Mouse (Mus musculus) liver, postnatal 0 days (tissue): ENCODE measurements around the gene Pex16. TPM values are rescaled to one million over a fixed set of nuclear protein-coding genes. Genes with fewer than 3 reads are reported as not detected.
A peak's percentile ranks its signal among the peaks of the same experiment; 100 is the strongest.
"Not testable (repeated sequence)": the region's sequence is repeated elsewhere in the genome, so short reads cannot be mapped to it uniquely, and the experiment has no call there.

Experiments used
- ATAC-seq: fragments of 200-750 bp; cut with Nextera tagmentation; 2 replicates; pipeline ENCODE4 v1.8.0; 2017; ENCODE audit warnings: mild to moderate bottlenecking, moderate library complexity
- DNase-seq: peaks from one replicate; pipeline ENCODE4 v3.0.0-alpha.2; 2016
- H3K27ac ChIP-seq: fragments of 300-500 bp; sonication (generic); 2 replicates; pipeline ENCODE4 v1.5.1; 2014; ENCODE audit warnings: antibody characterized with exemption, moderate library complexity, mild to moderate bottlenecking, low read depth
- H3K27me3 ChIP-seq: fragments of 300-500 bp; sonication (generic); 2 replicates; pipeline ENCODE4 v1.6.1; 2014; ENCODE audit warnings: low read length, control low read depth, mixed read lengths; ENCODE audit not compliant: insufficient read depth
- H3K36me3 ChIP-seq: fragments of 300-500 bp; sonication (generic); replicated peaks from 2 replicates; pipeline ENCODE4 v1.6.1; 2014; ENCODE audit warnings: mild to moderate bottlenecking, control low read depth, low read length, moderate library complexity, mixed read lengths; ENCODE audit not compliant: insufficient read depth
- H3K4me1 ChIP-seq: fragments of 300-500 bp; sonication (generic); 2 replicates; pipeline ENCODE4 v1.6.1; 2014; ENCODE audit warnings: antibody characterized with exemption, mild to moderate bottlenecking, control low read depth; ENCODE audit not compliant: insufficient read depth
- H3K4me2 ChIP-seq: fragments of 300-500 bp; sonication (generic); 2 replicates; pipeline ENCODE4 v1.6.1; 2014; ENCODE audit warnings: low read depth, mild to moderate bottlenecking, low read length, moderate library complexity, mixed read lengths
- H3K4me3 ChIP-seq: fragments of 300-500 bp; sonication (generic); 2 replicates; pipeline ENCODE4 v1.5.1; 2014; ENCODE audit warnings: low read depth, low read length
- H3K9ac ChIP-seq: fragments of 300-500 bp; sonication (generic); replicated peaks from 2 replicates; pipeline ENCODE4 v1.6.1; 2014; ENCODE audit warnings: mild to moderate bottlenecking, moderate library complexity
- H3K9me3 ChIP-seq: fragments of 300-500 bp; sonication (generic); 2 replicates; pipeline ENCODE4 v1.6.1; 2016; ENCODE audit warnings: mild to moderate bottlenecking, control low read depth, low read length, mixed read lengths
- CTCF ChIP-seq: sonication (generic); IDR thresholded peaks from 2 replicates; pipeline ENCODE4 v1.5.1; 2016; ENCODE audit warnings: antibody characterized with exemption, low read depth
- EP300 ChIP-seq: IDR thresholded peaks from 2 replicates; pipeline ENCODE4 v1.6.1; 2016; ENCODE audit warnings: antibody characterized with exemption, low read depth, mild to moderate bottlenecking
- WGBS: fragments of 180-500 bp; shearing (Covaris S2); extraction: QIAGEN DNeasy Blood & Tissue Kit; methylation state at CpG from one replicate; pipeline ENCODE4 v1.1.7; 2014; ENCODE audit not compliant: insufficient replicate concordance; 5-methylcytosine and 5-hydroxymethylcytosine counted together
- polyA plus RNA-seq: library from polyadenylated mRNA; unstranded; fragments of >200 nt; fragmentation: Nextera tagmentation; extraction: Ambion mirVana; gene quantifications from 2 replicates; pipeline ENCODE4 v1.2.1, GENCODE M21; 2015

Pex16 gene
- polyA plus RNA-seq, 1 experiment from 2014 or later = 90.6 TPM

GRCm38 (mm10) chr2:92392318-92393264, 18.1 kb downstream of the Pex16 start:
- ATAC-seq (peak; percentile 71), DNase-seq (peak; percentile 69)
- Histone ChIP-seq H3K27ac (0 out of 2 replicates have a peak overlapping the region, but pooled peaks have one; percentile 5), H3K9me3 (no peaks in the 10 kb centered on the region), H3K9ac (peak overlapping the region; percentile 40; the same call in 1 of the 2 replicates), H3K4me1 (peaks cover 15% of the 10 kb centered on the region; the same call in 1 of the 2 replicates), H3K4me2 (peak overlapping the region; percentile 57), H3K27me3 (peaks cover 39% of the 10 kb centered on the region), H3K36me3 (no peaks in the 10 kb centered on the region), H3K4me3 (peak overlapping the region; percentile 21)
- WGBS = 8% methylated on average over 26 of the region's 26 CpGs
- TF ChIP-seq EP300 (no peak), CTCF (no peak)

GRCm38 (mm10) chr2:92395535-92395934, 21.1 kb downstream of the Pex16 start:
- no peak for TF ChIP-seq CTCF
- no peak for TF ChIP-seq EP300
- ATAC-seq (no peak), DNase-seq (no peak)
- H3K4me3 ChIP-seq = no peak overlapping the region
- 75% methylated on average over 3 of the region's 3 CpGs for WGBS
- H3K4me1 ChIP-seq = peaks cover 2% of the 10 kb centered on the region; the same call in 1 of the 2 replicates
- no peak overlapping the region for H3K4me2 ChIP-seq
- peaks cover 21% of the 10 kb centered on the region for H3K27me3 ChIP-seq
- H3K9me3 ChIP-seq = no peaks in the 10 kb centered on the region
- H3K36me3 ChIP-seq = no peaks in the 10 kb centered on the region
- no peak overlapping the region for H3K27ac ChIP-seq
- H3K9ac ChIP-seq = no peak overlapping the region

GRCm38 (mm10) chr2:92397436-92397835, 23.0 kb downstream of the Pex16 start:
- H3K27ac ChIP-seq = no peak overlapping the region
- H3K27me3 ChIP-seq = peaks cover 19% of the 10 kb centered on the region
- DNase-seq = no peak
- H3K4me1 ChIP-seq = no peaks in the 10 kb centered on the region
- WGBS = 75% methylated on average over 1 of the region's 1 CpGs
- no peak for ATAC-seq
- H3K4me2 ChIP-seq = no peak overlapping the region
- H3K36me3 ChIP-seq = no peaks in the 10 kb centered on the region
- no peak for TF ChIP-seq EP300
- no peak for TF ChIP-seq CTCF
- no peaks in the 10 kb centered on the region for H3K9me3 ChIP-seq
- H3K9ac ChIP-seq = no peak overlapping the region
- H3K4me3 ChIP-seq = no peak overlapping the region

GRCm38 (mm10) chr2:92399877-92400276, 25.4 kb downstream of the Pex16 start:
- DNase-seq, H3K27ac ChIP-seq, H3K4me3 ChIP-seq, H3K27me3 ChIP-seq, H3K4me2 ChIP-seq, H3K36me3 ChIP-seq, H3K9ac ChIP-seq, H3K4me1 ChIP-seq, ATAC-seq, H3K9me3 ChIP-seq: not testable (repeated sequence)
- WGBS = 81% methylated on average over 3 of the region's 4 CpGs

GRCm38 (mm10) chr2:92400682-92401081, 26.2 kb downstream of the Pex16 start:
- TF ChIP-seq CTCF (no peak), EP300 (no peak)
- H3K9ac ChIP-seq = peak overlapping the region; percentile 12; the same call in 1 of the 2 replicates
- WGBS = 8% methylated on average over 19 of the region's 22 CpGs
- peak overlapping the region; percentile 73 for H3K4me2 ChIP-seq
- ATAC-seq = no peak
- peaks cover 8% of the 10 kb centered on the region for H3K27me3 ChIP-seq
- no peak overlapping the region for H3K27ac ChIP-seq
- H3K4me3 ChIP-seq = peak overlapping the region; percentile 31; the same call in 1 of the 2 replicates
- no peaks in the 10 kb centered on the region for H3K4me1 ChIP-seq
- H3K9me3 ChIP-seq = no peaks in the 10 kb centered on the region
- peaks cover 14% of the 10 kb centered on the region for H3K36me3 ChIP-seq
- no peak for DNase-seq

GRCm38 (mm10) chr2:92401091-92401561, 26.6 kb downstream of the Pex16 start, which contains the start of gene Mapk8ip1:
Gene Mapk8ip1, minus strand, starts transcription at chr2:92401263.
- WGBS = 2% methylated on average over 38 of the region's 59 CpGs
- ATAC-seq = peak; percentile 48; the same call in 1 of the 2 replicates
- peak within 1 kb of the TSS; percentile 12; the same call in 1 of the 2 replicates for H3K9ac ChIP-seq

More at GRCm38 (mm10) chr2:92401091-92401561, 26.6 kb downstream of the Pex16 start, which contains the start of gene Mapk8ip1:
- Histone ChIP-seq H3K27me3 (peaks cover 8% of the 10 kb centered on the region), H3K9me3 (no peaks in the 10 kb centered on the region), H3K4me1 (no peaks in the 10 kb centered on the region), H3K4me3 (peak within 1 kb of the TSS; percentile 31; the same call in 1 of the 2 replicates), H3K4me2 (peak within 1 kb of the TSS; percentile 73), H3K36me3 (peaks cover 18% of the 10 kb centered on the region), H3K27ac (no peak within 1 kb of the TSS)
- no peak for TF ChIP-seq CTCF
- TF ChIP-seq EP300 = no peak
- peak; percentile 37 for DNase-seq
